Mouse (Mus musculus): ENCODE measurements at regions not wholly inside any gene's neighbourhood (a gene's known extent, or its start where the extent isn't known, plus 50 kb on each side); places are given as distances from the start of the nearest gene placed in this dataset.
A peak's percentile ranks its signal among the peaks of the same experiment; 100 is the strongest.

DNA sequence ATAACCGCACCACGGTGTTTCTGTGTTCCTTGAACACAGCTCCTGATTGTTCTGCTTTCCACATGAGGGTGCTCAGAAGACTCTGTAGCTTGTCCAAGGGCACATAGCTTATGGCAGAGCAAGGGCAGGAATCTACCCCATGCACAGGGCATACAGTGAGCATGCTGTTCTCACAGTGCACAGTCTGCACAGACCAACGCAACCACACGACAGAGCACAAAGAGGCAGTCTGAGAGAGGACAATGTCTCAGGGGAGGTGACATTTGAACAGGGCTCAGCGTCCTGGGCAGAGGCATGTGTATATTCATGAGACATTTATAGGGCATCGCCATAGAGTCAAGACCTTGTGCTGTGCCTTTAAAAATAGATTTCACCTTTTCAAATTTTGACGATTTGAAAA lies 148.6 kb downstream of the Ddx11 start:
- Histone ChIP-seq H3K36me3 (replicated peaks; ENCODE audit: control insufficient read depth, insufficient read depth, low read length) (no peaks in the 10 kb centered on the region), H3K4me2 (ENCODE audit: low read depth, low read length) (no peak overlapping the region), H3K27ac (ENCODE audit: low read depth) (no peak overlapping the region), H3K9me3 (replicated peaks; ENCODE audit: control insufficient read depth, low read length) (no peaks in the 10 kb centered on the region), H3K4me1 (ENCODE audit: control insufficient read depth, insufficient read depth) (peaks cover 6% of the 10 kb centered on the region; the same call in 1 of the 2 replicates), H3K27me3 (ENCODE audit: control insufficient read depth, insufficient read depth, low read length) (no peaks in the 10 kb centered on the region; the same call in 1 of the 2 replicates), H3K4me3 (ENCODE audit: low read depth, low read length) (no peak overlapping the region), H3K9ac (replicated peaks; ENCODE audit: low read depth, low read length) (no peak overlapping the region)
- 82% methylated on average over 7 of the region's 7 CpGs for WGBS
- no peak for DNase-seq (ENCODE audit: low spot score)
- no peak for ATAC-seq (ENCODE audit: insufficient read depth, low read depth)
- TF ChIP-seq EP300 (IDR thresholded peaks at IDR 0.05; ENCODE audit: low read depth) (no peak), CTCF (IDR thresholded peaks at IDR 0.05; ENCODE audit: low read depth) (no peak)

DNA sequence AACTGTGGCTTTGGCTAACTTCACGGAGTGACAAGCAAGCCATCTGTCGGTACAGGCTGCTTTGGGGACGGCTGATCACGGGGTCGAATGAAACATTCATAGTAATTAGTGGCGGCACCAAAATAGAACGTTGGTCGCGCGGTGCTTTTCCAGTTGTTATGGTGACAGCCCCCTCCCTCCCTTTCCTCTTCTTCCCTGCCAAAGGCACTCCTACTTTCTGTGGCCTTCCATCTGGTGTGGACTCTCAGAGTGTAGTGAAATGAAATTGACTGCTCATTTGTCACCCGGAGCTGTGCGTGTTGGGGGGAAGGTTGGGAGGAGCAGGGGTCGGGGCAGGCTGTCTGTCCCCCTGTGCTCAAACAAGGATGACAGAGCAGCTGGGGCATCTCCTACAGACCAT lies 153.5 kb downstream of the Ddx11 start:
- H3K4me3 ChIP-seq (ENCODE audit: low read depth, low read length): no peak overlapping the region
- no peaks in the 10 kb centered on the region for H3K9me3 ChIP-seq (replicated peaks; ENCODE audit: control insufficient read depth, low read length)
- peaks cover 8% of the 10 kb centered on the region; the same call in 1 of the 2 replicates for H3K4me1 ChIP-seq (ENCODE audit: control insufficient read depth, insufficient read depth)
- WGBS: 27% methylated on average over 13 of the region's 13 CpGs
- H3K27me3 ChIP-seq (ENCODE audit: control insufficient read depth, insufficient read depth, low read length): no peaks in the 10 kb centered on the region
- no peak for TF ChIP-seq CTCF (IDR thresholded peaks at IDR 0.05; ENCODE audit: low read depth)
- TF ChIP-seq EP300 (IDR thresholded peaks at IDR 0.05; ENCODE audit: low read depth): no peak
- no peak overlapping the region for H3K9ac ChIP-seq (replicated peaks; ENCODE audit: low read depth, low read length)
- peak; percentile 88 for ATAC-seq (ENCODE audit: insufficient read depth, low read depth)
- peak overlapping the region; percentile 17 for H3K4me2 ChIP-seq (ENCODE audit: low read depth, low read length)
- H3K27ac ChIP-seq (ENCODE audit: low read depth): no peak overlapping the region
- peak; percentile 65 for DNase-seq (ENCODE audit: low spot score)
- no peaks in the 10 kb centered on the region for H3K36me3 ChIP-seq (replicated peaks; ENCODE audit: control insufficient read depth, insufficient read depth, low read length)

GRCm38 (mm10) chr17:66278037-66278436 lies 154.7 kb downstream of the Ddx11 start:
- Histone ChIP-seq H3K36me3 (replicated peaks; ENCODE audit: control insufficient read depth, insufficient read depth, low read length) (no peaks in the 10 kb centered on the region), H3K9me3 (replicated peaks; ENCODE audit: control insufficient read depth, low read length) (no peaks in the 10 kb centered on the region), H3K27ac (ENCODE audit: low read depth) (no peak overlapping the region), H3K4me3 (ENCODE audit: low read depth, low read length) (no peak overlapping the region), H3K4me2 (ENCODE audit: low read depth, low read length) (no peak overlapping the region), H3K9ac (replicated peaks; ENCODE audit: low read depth, low read length) (no peak overlapping the region), H3K27me3 (ENCODE audit: control insufficient read depth, insufficient read depth, low read length) (no peaks in the 10 kb centered on the region), H3K4me1 (ENCODE audit: control insufficient read depth, insufficient read depth) (peaks cover 8% of the 10 kb centered on the region; the same call in 1 of the 2 replicates)
- WGBS: 78% methylated on average over 5 of the region's 5 CpGs
- no peak for ATAC-seq (ENCODE audit: insufficient read depth, low read depth)
- TF ChIP-seq EP300 (IDR thresholded peaks at IDR 0.05; ENCODE audit: low read depth) (no peak), CTCF (IDR thresholded peaks at IDR 0.05; ENCODE audit: low read depth) (no peak)
- DNase-seq (ENCODE audit: low spot score): no peak

GRCm38 (mm10) chr17:66285295-66285694 lies 162.0 kb downstream of the Ddx11 start:
- Histone ChIP-seq H3K4me1 (ENCODE audit: control insufficient read depth, insufficient read depth) (no peaks in the 10 kb centered on the region), H3K27me3 (ENCODE audit: control insufficient read depth, insufficient read depth, low read length) (no peaks in the 10 kb centered on the region), H3K27ac (ENCODE audit: low read depth) (no peak overlapping the region), H3K4me3 (ENCODE audit: low read depth, low read length) (no peak overlapping the region), H3K4me2 (ENCODE audit: low read depth, low read length) (no peak overlapping the region), H3K9ac (replicated peaks; ENCODE audit: low read depth, low read length) (no peak overlapping the region), H3K9me3 (replicated peaks; ENCODE audit: control insufficient read depth, low read length) (no peaks in the 10 kb centered on the region), H3K36me3 (replicated peaks; ENCODE audit: control insufficient read depth, insufficient read depth, low read length) (no peaks in the 10 kb centered on the region)
- ATAC-seq (ENCODE audit: insufficient read depth, low read depth): no peak
- WGBS: 90% methylated on average over 10 of the region's 10 CpGs
- TF ChIP-seq CTCF (IDR thresholded peaks at IDR 0.05; ENCODE audit: low read depth): no peak
- no peak for TF ChIP-seq EP300 (IDR thresholded peaks at IDR 0.05; ENCODE audit: low read depth)
- DNase-seq (ENCODE audit: low spot score): no peak

Measured in heart, postnatal 0 days (tissue).